Mouse (Mus musculus): Measurements from ENCODE around the gene Kcnk4.

DNA sequence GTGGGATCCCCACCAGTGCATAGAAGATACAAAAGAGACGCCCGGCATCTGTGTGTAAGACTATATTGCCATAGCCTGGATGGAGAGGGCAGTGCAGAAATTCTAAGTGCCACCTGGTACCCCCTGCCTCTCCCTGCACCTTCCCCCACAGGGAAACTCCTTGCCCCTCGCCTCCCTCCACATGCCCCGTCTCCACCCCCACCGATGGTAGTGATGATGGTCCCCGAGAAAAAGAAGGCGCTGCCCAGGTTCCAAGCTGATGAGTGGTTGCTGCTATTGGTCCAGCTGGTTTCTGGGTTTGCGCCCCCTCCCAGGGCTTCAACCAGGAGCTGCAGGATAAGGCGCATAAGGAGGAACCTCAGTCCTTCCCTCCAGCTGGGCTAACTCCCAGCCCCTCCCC, 6.2 kb downstream of the Kcnk4 start:
- no peak for TF ChIP-seq CTCF (conservative IDR thresholded peaks at IDR 0.05; ENCODE audit: low read length)
- TF ChIP-seq NANOG (IDR thresholded peaks at IDR 0.05; ENCODE audit: borderline replicate concordance, low read length) = no peak

All from E14TG2a.4 (cell line).